Mouse (Mus musculus) thymus, postnatal 4 days (tissue): ENCODE measurements at regions not wholly inside any gene's neighbourhood (a gene's known extent, or its start where the extent isn't known, plus 50 kb on each side); places are given as distances from the start of the nearest gene placed in this dataset.

Experiments used
- DNase-seq: peaks from one replicate; pipeline ENCODE4 v3.0.0; 2021

DNA sequence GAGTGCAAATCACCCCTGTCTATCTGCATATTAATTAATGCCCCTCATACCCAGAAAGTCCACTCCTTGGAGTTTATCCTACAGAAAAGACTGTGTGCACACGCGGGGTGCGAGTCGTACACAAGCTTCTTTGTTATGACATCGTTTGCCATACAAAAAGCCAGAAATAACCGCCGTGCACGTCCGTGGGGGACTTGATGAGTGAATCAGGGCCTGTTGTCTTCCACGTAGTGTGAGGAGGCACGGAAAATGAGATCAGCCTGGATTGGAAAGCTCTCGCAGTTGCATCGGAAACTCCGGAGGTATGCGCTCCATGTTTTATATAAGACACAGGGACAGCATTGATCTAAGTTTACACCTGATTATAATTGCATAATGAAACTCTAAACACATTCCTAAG, 120.3 kb downstream of the Etnk1 start:
- DNase-seq, result no peak

DNA sequence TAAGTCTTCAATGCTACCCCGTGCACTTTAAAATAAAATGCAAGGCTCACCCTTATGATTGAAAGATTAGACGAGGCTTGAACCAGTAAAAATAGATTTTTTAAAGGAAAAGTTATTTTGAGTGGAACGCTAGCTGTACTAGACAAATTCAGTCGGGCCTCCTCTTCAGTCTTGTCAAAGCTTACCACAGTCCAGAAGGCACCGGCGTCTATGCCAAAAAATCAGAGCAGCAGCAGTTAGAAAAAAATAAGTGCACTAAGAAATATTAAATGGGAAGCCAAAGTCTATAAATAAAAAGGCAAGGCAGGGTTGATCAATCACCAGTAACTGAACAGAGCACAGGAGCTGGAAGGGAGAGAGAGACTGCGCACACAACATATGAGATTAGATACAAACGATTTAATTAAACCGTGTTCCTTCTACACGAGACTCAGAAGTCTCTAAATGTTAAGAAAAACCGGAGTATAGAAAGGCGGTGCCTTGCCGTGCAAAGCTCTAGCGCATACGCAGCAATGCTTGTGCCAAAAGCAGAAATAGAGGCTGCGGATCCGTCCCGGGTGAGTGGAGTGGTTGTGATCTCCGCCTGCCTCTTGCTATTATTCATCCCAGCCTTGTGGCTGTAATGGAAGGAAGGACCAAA, 121.6 kb downstream of the Etnk1 start:
- no peak for DNase-seq

DNA sequence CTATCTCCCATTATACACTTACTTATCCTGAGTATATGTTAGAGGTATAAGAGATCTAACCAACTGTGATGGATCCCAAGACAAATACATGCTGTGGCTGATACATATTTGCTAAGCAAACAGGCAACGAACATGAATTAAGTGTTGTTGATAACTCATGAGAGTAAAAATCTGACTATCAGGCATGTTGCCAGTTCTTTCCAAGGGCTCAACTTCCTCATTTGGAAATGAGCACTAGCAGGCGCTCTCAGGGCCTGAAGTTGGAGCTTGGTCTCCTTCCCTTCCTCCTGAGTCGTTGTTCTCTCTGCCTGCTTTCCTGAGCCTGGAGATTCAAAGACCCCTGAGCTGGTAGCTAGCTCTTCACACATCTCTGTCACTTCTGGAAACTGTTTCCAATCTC, 126.6 kb downstream of the Etnk1 start:
- DNase-seq, result no peak

- no peak for DNase-seq
Observed at GRCm38 (mm10) chr6:143298391-143298790, 131.4 kb downstream of the Etnk1 start.

GRCm38 (mm10) chr6:143301414-143301813, 134.4 kb downstream of the Etnk1 start:
- DNase-seq, result no peak

DNA sequence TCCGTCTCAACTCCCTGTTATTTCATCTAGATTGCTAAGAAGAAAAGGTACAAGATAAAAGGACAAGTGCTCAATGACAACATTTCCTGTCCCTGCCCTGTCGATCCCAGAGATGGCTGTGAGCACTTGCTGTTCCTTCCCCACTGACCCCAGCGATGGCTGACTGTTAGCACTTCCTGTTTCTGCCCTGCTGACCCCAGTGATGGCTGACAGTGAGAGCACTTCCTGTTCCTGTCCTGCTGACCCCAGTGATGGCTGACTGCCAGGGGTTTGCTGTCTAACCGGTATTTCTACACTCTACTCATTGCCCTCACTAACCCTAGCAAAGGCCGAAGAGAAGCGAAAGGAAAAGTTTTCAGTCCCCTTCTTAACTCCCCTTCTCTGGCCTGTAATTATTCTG, 140.3 kb downstream of the Etnk1 start:
- DNase-seq, result no peak

DNA sequence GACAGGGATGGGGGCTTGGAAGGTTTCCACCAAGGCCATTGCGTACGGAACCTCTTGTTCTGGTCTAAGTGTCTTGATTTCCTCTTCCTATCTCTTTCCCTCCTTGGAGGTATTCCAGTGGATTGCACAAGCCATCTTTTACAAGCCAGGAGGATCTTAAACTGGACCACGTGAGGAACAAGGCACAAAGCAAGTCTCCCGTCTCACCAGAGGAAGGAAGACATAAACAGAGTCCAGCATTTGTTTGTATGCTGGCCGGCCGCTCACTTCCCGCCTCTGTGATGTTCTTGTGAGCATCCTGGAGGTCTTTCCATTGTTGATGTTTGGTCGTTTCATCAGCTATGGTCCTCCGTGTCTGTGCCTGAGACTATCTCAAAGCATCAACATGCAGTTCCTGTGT, 148.8 kb downstream of the Etnk1 start:
- no peak for DNase-seq

DNA sequence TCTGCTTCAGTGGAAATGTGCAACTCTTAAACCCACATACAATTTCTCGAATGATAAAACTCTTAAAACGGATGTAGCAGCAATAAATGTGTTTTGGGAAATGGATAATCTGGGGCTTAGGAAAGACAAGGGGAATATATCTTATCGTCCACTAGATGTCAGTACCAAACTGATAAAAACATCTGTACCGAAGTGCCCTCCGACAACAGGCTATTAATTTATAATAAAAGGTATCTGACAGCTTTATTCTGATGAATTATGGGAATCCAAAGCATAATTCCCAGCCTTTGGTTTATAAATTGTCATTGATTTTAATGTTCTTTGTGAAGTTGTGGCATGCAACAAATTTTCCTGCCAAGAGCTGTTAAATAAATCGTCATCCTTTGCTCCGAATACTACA, 153.4 kb downstream of the Etnk1 start:
- DNase-seq, result no peak

DNA sequence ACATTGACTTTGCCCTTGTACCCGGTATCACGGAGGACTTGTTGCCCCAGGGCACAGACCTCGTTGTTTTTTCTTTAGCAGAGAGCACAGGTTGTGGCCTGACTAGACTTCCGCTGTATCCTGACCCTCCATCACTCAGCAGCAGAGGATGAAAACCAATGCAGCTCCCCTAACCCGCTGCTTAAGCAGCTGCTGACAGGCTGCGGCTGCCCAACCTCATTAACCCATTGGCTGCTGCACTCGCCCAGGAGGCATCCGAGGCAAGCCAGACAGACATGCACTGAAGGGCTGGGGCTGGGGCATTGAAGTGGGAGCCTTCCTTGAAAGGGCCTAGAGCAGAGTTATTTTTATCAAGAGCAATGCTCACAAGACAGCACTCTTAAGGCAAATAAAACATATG, 157.6 kb downstream of the Etnk1 start:
- no peak for DNase-seq

DNA sequence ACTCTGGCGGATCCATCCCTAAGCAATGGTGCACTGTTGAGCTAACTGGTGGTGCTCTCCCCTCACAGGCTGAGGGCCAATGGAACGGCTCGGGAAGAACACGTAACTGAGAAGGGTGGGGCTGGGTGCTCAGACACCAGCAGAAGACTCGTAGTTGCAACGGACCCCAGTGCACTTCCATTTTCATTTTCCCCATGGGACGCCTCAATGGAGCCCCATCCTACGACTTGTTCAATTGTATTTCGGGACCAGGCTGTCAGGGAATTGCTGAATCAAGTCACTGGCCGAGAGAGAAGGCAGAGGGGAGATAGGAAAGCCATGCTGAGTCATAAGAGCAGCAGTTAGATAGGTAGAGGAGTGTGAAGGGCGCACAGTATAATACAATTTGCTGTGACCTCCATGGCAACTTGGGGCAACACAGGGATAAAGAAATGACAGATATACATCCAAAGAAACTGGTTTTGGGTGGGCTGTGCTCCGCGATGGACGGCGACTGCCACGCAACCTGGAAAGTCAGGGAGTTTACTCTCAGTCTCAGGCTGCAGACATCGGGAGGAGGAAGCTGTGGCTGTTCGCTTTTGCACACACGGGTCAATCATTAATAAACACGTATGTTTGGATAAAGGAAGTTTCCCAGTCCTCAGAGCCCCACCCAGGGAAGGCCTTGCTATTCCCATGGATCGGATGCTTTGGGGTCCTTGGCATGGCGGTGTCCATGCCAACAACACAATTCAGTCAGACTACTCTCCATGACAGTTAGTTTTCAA, 160.1 kb downstream of the Etnk1 start:
- DNase-seq, result peak; percentile 46

DNA sequence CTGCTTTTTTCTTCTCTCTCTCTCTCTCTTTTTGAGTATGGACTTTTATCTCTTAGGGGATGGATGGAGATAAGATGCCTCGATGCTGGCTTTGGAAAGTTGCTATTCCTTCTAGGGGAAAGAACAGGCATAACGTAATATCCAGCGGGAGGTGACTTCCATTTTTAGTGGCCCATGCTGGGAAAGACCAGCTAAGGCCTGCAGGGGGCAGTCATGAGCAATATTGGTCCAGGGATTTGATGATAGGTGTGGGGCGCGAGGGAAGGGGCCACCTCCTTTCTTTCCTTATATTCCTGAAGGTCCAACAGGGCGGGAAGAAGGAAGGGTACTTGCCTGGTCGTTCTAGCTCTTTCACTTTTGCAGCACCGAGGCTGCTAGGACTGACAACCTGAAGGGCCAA, 160.8 kb downstream of the Etnk1 start:
- peak; percentile 37 for DNase-seq

DNA sequence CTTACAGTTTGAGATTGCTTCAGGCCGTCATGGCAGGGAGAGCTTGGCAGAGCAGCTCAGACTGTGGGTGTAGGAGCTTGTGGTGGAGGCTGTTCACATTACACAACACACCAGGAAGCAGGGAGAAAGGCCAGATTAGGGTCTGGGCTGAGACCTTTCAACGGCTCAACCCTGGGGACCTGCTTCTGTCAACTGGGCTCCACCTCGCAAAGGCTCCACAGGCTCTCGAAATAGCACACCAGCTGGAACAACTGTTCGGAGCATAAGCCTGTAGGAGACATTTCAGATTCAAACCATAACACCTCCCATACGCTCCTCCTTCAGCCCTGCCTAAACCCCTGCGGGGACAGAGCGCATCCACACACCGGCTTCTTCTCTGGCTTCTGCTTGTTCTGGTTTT, 161.2 kb downstream of the Etnk1 start:
- no peak for DNase-seq

DNA sequence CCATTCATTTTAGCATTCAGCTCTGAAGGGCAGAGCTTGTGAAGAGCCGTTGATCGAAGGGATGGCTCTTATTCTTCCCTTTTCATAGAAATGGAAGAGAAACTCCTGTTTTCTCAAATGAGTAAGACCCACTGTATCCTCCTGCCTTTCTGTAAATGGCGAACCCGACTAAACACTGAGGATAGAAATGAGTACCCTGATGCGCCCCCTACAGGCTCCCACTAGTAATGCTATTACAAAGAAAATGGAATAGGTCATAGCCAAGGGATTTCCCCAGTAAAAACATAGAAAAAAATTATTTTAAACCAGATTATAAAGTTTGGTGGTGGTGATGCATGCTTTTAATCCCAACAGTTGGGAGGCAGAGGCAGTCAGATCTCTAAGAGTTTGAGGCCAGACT, 162.1 kb downstream of the Etnk1 start:
- DNase-seq, result peak; percentile 22

DNA sequence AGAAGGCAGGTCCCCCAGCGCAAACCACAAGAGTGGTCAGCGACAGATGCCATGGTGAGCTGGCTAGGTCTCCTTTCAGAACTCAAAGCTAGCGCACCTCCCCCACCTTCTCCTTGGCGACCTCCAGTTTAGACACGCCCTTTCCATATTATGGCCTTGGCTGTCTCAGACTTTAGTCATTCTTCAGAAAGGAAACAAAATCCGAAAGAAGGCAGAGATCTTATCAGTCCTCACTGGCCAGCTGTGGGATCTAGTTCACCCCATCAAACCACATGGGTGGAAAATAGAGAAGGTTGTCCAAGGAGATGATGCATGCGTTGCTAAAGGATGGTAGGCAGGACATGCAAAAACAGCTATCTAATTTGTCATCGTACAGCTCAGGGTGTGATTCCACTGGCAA, 166.5 kb downstream of the Etnk1 start:
- no peak for DNase-seq

DNA sequence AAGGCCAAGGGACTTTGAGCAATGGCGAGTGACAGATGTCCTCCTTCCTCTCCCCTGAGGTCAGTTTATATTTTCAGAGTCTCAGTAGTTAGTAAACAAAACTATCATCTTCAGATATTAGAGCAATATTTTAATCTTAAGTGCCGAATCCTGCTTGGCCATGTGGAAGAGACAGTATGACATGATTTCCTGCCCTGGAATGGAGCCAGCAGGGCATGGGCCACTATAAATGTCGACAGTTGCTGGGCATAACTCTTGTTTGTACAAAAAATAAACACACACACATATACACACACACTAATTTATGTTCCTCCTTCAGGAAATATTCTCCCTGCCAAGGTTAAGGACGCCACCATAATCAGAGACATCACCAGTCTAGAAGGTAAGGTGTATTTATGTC, 169.6 kb downstream of the Etnk1 start:
- DNase-seq, result no peak

GRCm38 (mm10) chr6:143349000-143349399, 182.0 kb downstream of the Etnk1 start:
- no peak for DNase-seq

DNA sequence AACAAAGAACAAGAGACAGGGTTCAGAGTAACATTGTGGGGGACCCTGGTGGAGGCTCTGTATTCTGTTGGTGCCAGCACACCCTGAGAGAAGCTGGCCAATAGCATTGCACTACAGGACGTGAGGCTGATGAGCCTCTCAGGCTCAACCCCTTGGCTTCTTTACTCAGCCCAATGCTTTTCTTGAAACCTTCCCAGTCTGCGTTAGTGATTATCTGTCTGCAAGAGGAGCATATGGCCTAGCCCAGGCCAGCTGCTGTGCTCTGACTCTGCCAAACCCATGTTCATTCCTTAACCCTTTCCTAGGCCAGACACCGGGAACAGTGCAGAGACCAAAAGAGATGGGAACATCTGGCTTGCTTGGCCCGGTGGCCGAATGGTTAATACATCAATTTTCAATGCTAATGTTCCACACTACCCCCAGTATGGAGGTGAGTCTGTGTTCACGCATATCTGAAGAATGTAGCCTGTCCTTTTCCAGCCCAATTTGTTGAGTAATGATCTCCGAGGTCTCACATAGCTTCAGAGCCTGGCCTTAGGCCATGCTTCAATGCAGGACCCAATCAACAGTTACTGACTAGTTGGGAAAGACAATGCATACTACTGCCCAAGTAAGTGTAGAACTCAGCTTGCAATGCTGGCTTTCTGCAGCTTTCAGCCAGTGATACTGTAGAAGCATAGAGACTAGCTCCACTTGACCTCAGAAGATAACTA, 192.5 kb downstream of the Etnk1 start:
- DNase-seq, result no peak

DNA sequence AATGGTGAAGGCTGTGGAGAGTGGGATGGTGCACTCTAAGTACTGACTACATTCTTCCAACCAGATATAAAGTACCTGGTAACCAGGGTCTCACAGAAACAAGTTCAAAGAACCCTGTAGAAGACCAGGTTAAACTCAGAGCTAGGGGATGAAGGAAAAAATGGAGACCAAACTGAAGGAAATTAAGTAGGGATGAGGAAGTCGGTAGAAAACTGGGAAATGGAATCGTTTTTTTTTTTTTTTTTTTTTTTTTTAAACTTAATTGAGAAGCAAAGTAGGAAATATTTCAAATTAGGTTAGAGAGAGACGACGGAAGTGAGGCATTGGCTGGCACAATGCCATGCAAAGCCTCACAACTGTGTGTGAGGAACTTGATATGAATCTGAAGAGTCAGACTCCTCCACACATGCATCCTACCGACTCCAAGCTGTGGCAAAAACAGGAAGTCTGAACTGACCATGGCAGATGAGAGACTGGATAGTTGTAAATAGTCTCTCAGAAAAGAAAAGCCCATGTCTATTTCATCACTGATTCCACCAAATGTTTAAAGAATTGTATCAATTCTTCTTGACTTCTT, 194.2 kb downstream of the Etnk1 start:
- DNase-seq, result no peak

- no peak for DNase-seq
Observed at GRCm38 (mm10) chr6:143361963-143362362, 194.9 kb downstream of the Etnk1 start.

DNA sequence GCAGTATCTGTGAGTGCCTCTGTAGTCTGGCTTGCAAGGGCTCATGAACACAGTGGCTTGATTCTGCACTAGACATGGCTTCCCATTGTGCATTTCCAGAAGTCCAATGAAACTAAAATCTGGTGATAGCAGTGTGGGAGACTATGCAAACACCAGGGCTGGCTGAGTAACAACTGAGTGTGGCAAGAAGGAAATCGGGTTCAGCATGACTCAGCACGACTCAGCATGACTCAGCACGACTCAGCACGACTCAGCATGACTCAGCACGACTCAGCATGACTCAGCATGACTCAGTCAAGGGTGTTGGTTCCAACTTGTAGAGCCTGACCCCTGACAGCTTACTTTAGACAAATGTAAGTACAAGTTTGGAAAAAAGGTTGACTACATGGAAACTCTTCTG, 198.8 kb downstream of the Etnk1 start:
- no peak for DNase-seq

DNA sequence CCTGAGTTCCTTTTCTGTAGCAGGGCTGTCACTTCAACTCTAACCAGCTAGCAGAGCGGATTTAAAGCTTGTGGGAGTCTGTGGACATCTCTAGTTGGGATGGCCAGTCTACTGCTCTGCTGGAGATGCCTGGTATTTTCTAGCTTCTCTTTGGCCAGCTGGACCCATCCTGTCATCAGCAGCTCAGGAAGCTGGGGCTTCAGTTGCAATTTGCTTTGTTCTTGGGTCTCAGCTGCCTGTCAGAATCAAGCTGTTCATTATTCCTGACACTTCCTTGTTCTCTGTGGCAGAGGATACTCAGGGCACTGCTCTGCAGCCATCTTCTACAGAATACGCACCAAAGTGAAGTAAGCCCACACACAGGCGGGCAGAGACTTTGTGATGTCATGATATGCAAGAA, 200.8 kb downstream of the Etnk1 start:
- DNase-seq, result no peak

- DNase-seq, result no peak
Observed at GRCm38 (mm10) chr6:143368646-143369045, 201.6 kb downstream of the Etnk1 start.

- DNase-seq, result no peak
Observed at GRCm38 (mm10) chr6:143372487-143372886, 205.5 kb downstream of the Etnk1 start.
